Mouse (Mus musculus) ES-E14 (cell line): ENCODE results near the gene Fut7. TPM values are rescaled to one million over a fixed set of nuclear protein-coding genes. Genes with fewer than 3 reads are reported as not detected.

Source experiments
- DNase-seq: peaks from one replicate; pipeline ENCODE4 v3.0.0-alpha.2; 2013; ENCODE audit warnings: low read depth, low spot score
- H3K27ac ChIP-seq: 2 replicates; pipeline ENCODE4 v1.5.1; 2012; ENCODE audit warnings: low read depth, mild to moderate bottlenecking, low read length, moderate library complexity, mixed read lengths; ENCODE audit not compliant: poor library complexity, insufficient read depth, severe bottlenecking
- H3K36me3 ChIP-seq: 2 replicates; pipeline ENCODE4 v1.6.1; 2012; ENCODE audit warnings: mild to moderate bottlenecking, low read length, moderate library complexity, mixed read lengths; ENCODE audit not compliant: control insufficient read depth, poor library complexity, insufficient read depth, severe bottlenecking
- H3K4me1 ChIP-seq, 2 experiments: fragments of 150-350 bp in 1 of 2; sonication (generic) in 1 of 2; 2 replicates each; pipeline ENCODE4 v1.6.1; 2012; ENCODE audit warnings: low read length in 2 of 2, mild to moderate bottlenecking in 1 of 2, mixed read lengths in 1 of 2; ENCODE audit not compliant: control insufficient read depth in 2 of 2, insufficient read depth in 2 of 2, poor library complexity in 1 of 2
- H3K4me3 ChIP-seq, 2 experiments: fragments of 150-350 bp in 1 of 2; sonication (generic) in 1 of 2; 2 replicates each; pipeline ENCODE4 v1.5.1; 2012; ENCODE audit warnings: low read length in 2 of 2, low read depth in 1 of 2, mild to moderate bottlenecking in 1 of 2, mixed read lengths in 1 of 2; ENCODE audit not compliant: insufficient read depth in 1 of 2, poor library complexity in 1 of 2, severe bottlenecking in 1 of 2
- H3K9ac ChIP-seq: 2 replicates; pipeline ENCODE4 v1.6.1; 2012; ENCODE audit warnings: low read depth, mild to moderate bottlenecking, low read length, mixed read lengths; ENCODE audit not compliant: poor library complexity, insufficient read depth, severe bottlenecking
- H3K9me3 ChIP-seq: fragments of 150-350 bp; sonication (generic); 2 replicates; pipeline ENCODE4 v1.6.1; 2012; ENCODE audit warnings: low read depth, mild to moderate bottlenecking, low read length; ENCODE audit not compliant: control insufficient read depth, insufficient read depth
- CHD2 ChIP-seq: IDR thresholded peaks from 2 replicates; pipeline ENCODE4 v1.6.1; 2014; ENCODE audit warnings: mild to moderate bottlenecking, low read depth, low read length, inconsistent platforms
- HCFC1 ChIP-seq: IDR thresholded peaks from 2 replicates; pipeline ENCODE4 v1.6.1; 2012; ENCODE audit warnings: low read length, inconsistent platforms, borderline replicate concordance; ENCODE audit not compliant: insufficient read depth
- MAFK ChIP-seq: IDR thresholded peaks from 2 replicates; pipeline ENCODE4 v1.6.1; 2014; ENCODE audit warnings: mild to moderate bottlenecking, low read depth, low read length, inconsistent platforms; ENCODE audit not compliant: insufficient read depth
- ZC3H11A ChIP-seq: IDR thresholded peaks from 2 replicates; pipeline ENCODE4 v1.6.1; 2012; ENCODE audit warnings: low read depth, mild to moderate bottlenecking, inconsistent platforms, low read length, borderline replicate concordance
- ZNF384 ChIP-seq: IDR thresholded peaks from 2 replicates; pipeline ENCODE4 v1.6.1; 2012; ENCODE audit warnings: low read depth, low read length, inconsistent platforms
- in situ Hi-C, 2 experiments: fragments of 600-800 bp; cut with MboI; formaldehyde crosslinking; loops; one replicate each; pipeline ENCODE4 v1.15.1; 2025; ENCODE audit warnings: low sequenced_read_pairs in 2 of 2, inconsistent platforms in 1 of 2; ENCODE audit not compliant: unreplicated experiment in 2 of 2
- total RNA-seq: library from RNA; depleted of rRNA; stranded (reverse); fragments of 300-350 nt; gene quantifications from 2 replicates; pipeline ENCODE4 v1.2.3, GENCODE M21; 2012; rRNA removed

Gene Fut7
- total RNA-seq, 1 experiment, result not detected

GRCm38 (mm10) chr2:25469969-25470368, 46.9 kb downstream of the Fut7 start, which contains the start of gene Ptgds:
Gene Ptgds (minus strand): TSS chr2:25470046.
- TF ChIP-seq ZC3H11A (no peak), HCFC1 (no peak), MAFK (no peak), ZNF384 (no peak), CHD2 (no peak)
- in situ Hi-C loops, result no loop called here
- Histone ChIP-seq H3K9ac (no peak within 1 kb of the TSS), H3K4me3 (no peak within 1 kb of the TSS), H3K4me1 (no peaks in the 10 kb centered on the region), H3K27ac (no peak within 1 kb of the TSS), H3K36me3 (no peaks in the 10 kb centered on the region), H3K9me3 (no peaks in the 10 kb centered on the region)
- no peak for DNase-seq

- TF ChIP-seq MAFK (no peak), ZNF384 (no peak), ZC3H11A (no peak), CHD2 (no peak), HCFC1 (no peak)
- Histone ChIP-seq H3K36me3 (no peaks in the 10 kb centered on the region), H3K9me3 (no peaks in the 10 kb centered on the region), H3K4me1 (no peaks in the 10 kb centered on the region), H3K4me3 (no peak overlapping the region), H3K27ac (no peak overlapping the region), H3K9ac (no peak overlapping the region)
- DNase-seq, result no peak
- in situ Hi-C loops, result no loop called here
Observed at GRCm38 (mm10) chr2:25472550-25472949, 49.5 kb downstream of the Fut7 start.

Other genes with a start within 250 kb of the Fut7 start
- gene Nrarp, start 242.5 kb upstream of the Fut7 start, total RNA-seq, result 1.9 and 2.1 TPM in 2 replicates
- 11.1 and 17.0 TPM in 2 replicates for gene Tor4a, start 226.4 kb upstream of the Fut7 start, total RNA-seq
- 50.9 and 60.9 TPM in 2 replicates for gene Nelfb, start 211.8 kb upstream of the Fut7 start, total RNA-seq
- 0.45 and 1.1 TPM in 2 replicates for gene Stpg3, start 208.6 kb upstream of the Fut7 start, total RNA-seq
- gene Fam166a, start 204.5 kb upstream of the Fut7 start, total RNA-seq, result 0.49 and 0.74 TPM in 2 replicates
- 745 and 819 TPM in 2 replicates for gene Tubb4b, start 198.6 kb upstream of the Fut7 start, total RNA-seq
- gene Slc34a3, start 188.9 kb upstream of the Fut7 start, total RNA-seq, result 0.67 and 1.8 TPM in 2 replicates
- 0.18 and 0.21 TPM in 2 replicates for gene Rnf224, start 186.5 kb upstream of the Fut7 start, total RNA-seq
- 4.8 and 6.1 TPM in 2 replicates for gene Rnf208, start 181.0 kb upstream of the Fut7 start, total RNA-seq
- 0.58 and 0.63 TPM in 2 replicates for gene Cysrt1, start 180.8 kb upstream of the Fut7 start, total RNA-seq
- gene AL732309.1, start 176.4 kb upstream of the Fut7 start, total RNA-seq, result 14.5 and 32.9 TPM in 2 replicates
- gene Tmem203, start 167.8 kb upstream of the Fut7 start, total RNA-seq, result 20.2 and 27.8 TPM in 2 replicates
- 21.6 and 31.4 TPM in 2 replicates for gene Tprn, start 160.6 kb upstream of the Fut7 start, total RNA-seq
- 52.4 and 70.6 TPM in 2 replicates for gene Ssna1, start 150.8 kb upstream of the Fut7 start, total RNA-seq
- 25.2 and 30.8 TPM in 2 replicates for gene Anapc2, start 150.8 kb upstream of the Fut7 start, total RNA-seq
- gene Tmem210, start 135.1 kb upstream of the Fut7 start, total RNA-seq, result not detected in 2 replicates
- gene Lrrc26, start 133.4 kb upstream of the Fut7 start, total RNA-seq, result 0.21 TPM in 1 of 2 replicates, not detected in the other
- gene Grin1, start 104.1 kb upstream of the Fut7 start, total RNA-seq, result 2.5 and 8.3 TPM in 2 replicates
- gene Man1b1, start 90.9 kb upstream of the Fut7 start, total RNA-seq, result 73.0 and 100 TPM in 2 replicates
- 60.2 and 141 TPM in 2 replicates for gene Dpp7, start 66.9 kb upstream of the Fut7 start, total RNA-seq
- gene Uap1l1, start 57.6 kb upstream of the Fut7 start, total RNA-seq, result 18.7 and 22.0 TPM in 2 replicates
- gene Sapcd2, start 50.9 kb upstream of the Fut7 start, total RNA-seq, result 34.4 and 53.8 TPM in 2 replicates
- 0.76 and 2.4 TPM in 2 replicates for gene Entpd2, start 27.4 kb upstream of the Fut7 start, total RNA-seq
- 28.3 and 43.8 TPM in 2 replicates for gene Npdc1, start 23.9 kb upstream of the Fut7 start, total RNA-seq
- 12.6 and 21.9 TPM in 2 replicates for gene Abca2, start 5.4 kb downstream of the Fut7 start, total RNA-seq
- 0.32 and 1.5 TPM in 2 replicates for gene Clic3, start 33.6 kb downstream of the Fut7 start, total RNA-seq
- 4.8 and 7.2 TPM in 2 replicates for gene Paxx, start 37.8 kb downstream of the Fut7 start, total RNA-seq
- 0.98 and 1.3 TPM in 2 replicates for gene Ptgds, start 46.8 kb downstream of the Fut7 start, total RNA-seq
- not detected in 2 replicates for gene Lcn12, start 70.6 kb downstream of the Fut7 start, total RNA-seq
- gene Fbxw5, start 77.5 kb downstream of the Fut7 start, total RNA-seq, result 24.5 and 33.3 TPM in 2 replicates
- 2.1 and 4.7 TPM in 2 replicates for gene C8g, start 78.5 kb downstream of the Fut7 start, total RNA-seq
- gene Traf2, start 123.7 kb downstream of the Fut7 start, total RNA-seq, result 7.9 and 9.1 TPM in 2 replicates
- gene Edf1, start 134.6 kb downstream of the Fut7 start, total RNA-seq, result 142 and 179 TPM in 2 replicates
- gene Mamdc4, start 151.6 kb downstream of the Fut7 start, total RNA-seq, result 4.1 and 9.7 TPM in 2 replicates
- 29.9 and 39.4 TPM in 2 replicates for gene Phpt1, start 152.0 kb downstream of the Fut7 start, total RNA-seq
- gene Ajm1, start 158.5 kb downstream of the Fut7 start, total RNA-seq, result 0.36 and 1.2 TPM in 2 replicates
- gene Rabl6, start 185.3 kb downstream of the Fut7 start, total RNA-seq, result 45.8 and 62.1 TPM in 2 replicates
- 0.04 TPM in 1 of 2 replicates, not detected in the other for gene Ccdc183, start 194.4 kb downstream of the Fut7 start, total RNA-seq
- 6.7 and 10.9 TPM in 2 replicates for gene Tmem141, start 198.7 kb downstream of the Fut7 start, total RNA-seq
- gene Fcna, start 204.8 kb downstream of the Fut7 start, total RNA-seq, result not detected in 2 replicates
- gene Lcn8, start 229.9 kb downstream of the Fut7 start, total RNA-seq, result not detected in 2 replicates
- not detected in 2 replicates for gene Lcn5, start 234.7 kb downstream of the Fut7 start, total RNA-seq